Mouse (Mus musculus) MEL (cell line): ENCODE data around the gene Klhl40. TPM values are rescaled to one million over a fixed set of nuclear protein-coding genes. Genes with fewer than 3 reads are reported as not detected.

Source experiments
- DNase-seq: peaks from one replicate; pipeline ENCODE4 v3.0.0; 2011; ENCODE audit warnings: low read depth, low spot score
- H3K27ac ChIP-seq: 2 replicates; pipeline ENCODE4 v1.5.1; 2012; ENCODE audit warnings: low read depth, mild to moderate bottlenecking, control low read depth, low read length, moderate library complexity; ENCODE audit not compliant: control insufficient read depth
- H3K27me3 ChIP-seq, 2 experiments: fragments of 150-350 bp in 1 of 2; sonication (generic) in 1 of 2; 2 replicates each; pipeline ENCODE4 v1.6.1; 2012; ENCODE audit warnings: low read length in 2 of 2, mild to moderate bottlenecking in 2 of 2, improper control_type of control experiment in 1 of 2, moderate library complexity in 1 of 2; ENCODE audit not compliant: insufficient read depth in 2 of 2, control insufficient read depth in 1 of 2
- H3K36me3 ChIP-seq, 2 experiments: 2 replicates each; pipeline ENCODE4 v1.6.1; 2012 to 2014; ENCODE audit warnings: low read length in 2 of 2, improper control_type of control experiment in 1 of 2, inconsistent platforms in 1 of 2, mild to moderate bottlenecking in 1 of 2; ENCODE audit not compliant: insufficient read depth in 2 of 2, control insufficient read depth in 1 of 2
- H3K4me1 ChIP-seq, 2 experiments: fragments of 150-350 bp in 1 of 2; sonication (generic) in 1 of 2; 2 replicates each; pipeline ENCODE4 v1.6.1; 2012; ENCODE audit warnings: low read length in 2 of 2, improper control_type of control experiment in 1 of 2, mild to moderate bottlenecking in 1 of 2; ENCODE audit not compliant: insufficient read depth in 2 of 2, control insufficient read depth in 1 of 2
- H3K4me3 ChIP-seq, 2 experiments: fragments of 150-350 bp in 1 of 2; sonication (generic) in 1 of 2; 2 replicates each; pipeline ENCODE4 v1.5.1; 2012; ENCODE audit warnings: low read depth in 2 of 2, low read length in 2 of 2, mild to moderate bottlenecking in 2 of 2, moderate library complexity in 2 of 2, control low read depth in 1 of 2, improper control_type of control experiment in 1 of 2; ENCODE audit not compliant: control insufficient read depth in 1 of 2, insufficient read depth in 1 of 2
- H3K79me2 ChIP-seq: 2 replicates; pipeline ENCODE4 v1.6.1; 2012; ENCODE audit warnings: mild to moderate bottlenecking, low read length, moderate library complexity; ENCODE audit not compliant: control insufficient read depth, poor library complexity, insufficient read depth
- H3K9ac ChIP-seq: 2 replicates; pipeline ENCODE4 v1.6.1; 2012; ENCODE audit warnings: low read depth, mild to moderate bottlenecking, control low read depth, low read length, moderate library complexity; ENCODE audit not compliant: control insufficient read depth, poor library complexity, severe bottlenecking
- H3K9me3 ChIP-seq: fragments of 150-350 bp; sonication (generic); replicated peaks from 2 replicates; pipeline ENCODE4 v1.6.1; 2012; ENCODE audit warnings: mild to moderate bottlenecking, low read length, improper control_type of control experiment, moderate library complexity; ENCODE audit not compliant: insufficient read depth
- CHD1 ChIP-seq: IDR thresholded peaks from 2 replicates; pipeline ENCODE4 v1.6.1; 2012; ENCODE audit warnings: low read depth, mild to moderate bottlenecking, inconsistent platforms, low read length, improper control_type of control experiment
- CTCF ChIP-seq, 3 experiments: IDR thresholded peaks in 2 of 3; conservative IDR thresholded peaks in 1 of 3; 2 replicates each; pipeline ENCODE4 v1.5.1; 2011 to 2012; ENCODE audit warnings: low read length in 3 of 3, low read depth in 2 of 3, mild to moderate bottlenecking in 2 of 3, improper control_type of control experiment in 1 of 3, inconsistent platforms in 1 of 3, mixed read lengths in 1 of 3, moderate library complexity in 1 of 3; ENCODE audit not compliant: control insufficient read depth in 1 of 3, insufficient read depth in 1 of 3, poor library complexity in 1 of 3, severe bottlenecking in 1 of 3
- E2F4 ChIP-seq: IDR thresholded peaks from 2 replicates; pipeline ENCODE4 v1.6.1; 2011; ENCODE audit warnings: low read depth, low read length, improper control_type of control experiment, borderline replicate concordance
- EP300 ChIP-seq, 2 experiments: IDR thresholded peaks; 2 replicates each; pipeline ENCODE4 v1.6.1; 2011; ENCODE audit warnings: improper control_type of control experiment in 2 of 2, low read length in 2 of 2, low read depth in 1 of 2, mild to moderate bottlenecking in 1 of 2
- HCFC1 ChIP-seq: IDR thresholded peaks from 2 replicates; pipeline ENCODE4 v1.6.1; 2012; ENCODE audit warnings: low read depth, mild to moderate bottlenecking, inconsistent platforms, low read length, improper control_type of control experiment, moderate library complexity
- JUND ChIP-seq: IDR thresholded peaks from 2 replicates; pipeline ENCODE4 v1.6.1; 2011; ENCODE audit warnings: low read depth, mild to moderate bottlenecking, improper control_type of control experiment, low read length
- KAT2A ChIP-seq: conservative IDR thresholded peaks from 2 replicates; pipeline ENCODE4 v1.6.1; 2012; ENCODE audit warnings: low read depth, low read length, improper control_type of control experiment, inconsistent platforms
- MAFK ChIP-seq: IDR thresholded peaks from 2 replicates; pipeline ENCODE4 v1.6.1; 2011; ENCODE audit warnings: low read depth, mild to moderate bottlenecking, low read length, improper control_type of control experiment, borderline replicate concordance
- MAX ChIP-seq: IDR thresholded peaks from 2 replicates; pipeline ENCODE4 v1.6.1; 2011; ENCODE audit warnings: low read length, improper control_type of control experiment
- MEF2A ChIP-seq: IDR thresholded peaks from 2 replicates; pipeline ENCODE4 v1.6.1; 2014; ENCODE audit warnings: low read depth, mild to moderate bottlenecking, inconsistent platforms, low read length, improper control_type of control experiment; ENCODE audit not compliant: poor library complexity, insufficient replicate concordance, severe bottlenecking; ENCODE audit errors: extremely low read depth
- MXI1 ChIP-seq: IDR thresholded peaks from 2 replicates; pipeline ENCODE4 v1.6.1; 2011; ENCODE audit warnings: mild to moderate bottlenecking, low read depth, low read length, improper control_type of control experiment
- MYB ChIP-seq: IDR thresholded peaks from 2 replicates; pipeline ENCODE4 v1.6.1; 2011; ENCODE audit warnings: mild to moderate bottlenecking, low read depth, low read length, improper control_type of control experiment
- MYC ChIP-seq: IDR thresholded peaks from 2 replicates; pipeline ENCODE4 v1.6.1; 2011; ENCODE audit warnings: low read depth, mild to moderate bottlenecking, low read length, improper control_type of control experiment, moderate library complexity
- NELFE ChIP-seq: IDR thresholded peaks from 2 replicates; pipeline ENCODE4 v1.6.1; 2011; ENCODE audit warnings: low read depth, low read length, improper control_type of control experiment
- NRF1 ChIP-seq: IDR thresholded peaks from 2 replicates; pipeline ENCODE4 v1.6.1; 2014; ENCODE audit warnings: low read depth, mild to moderate bottlenecking, inconsistent platforms, low read length, improper control_type of control experiment, moderate library complexity; ENCODE audit not compliant: poor library complexity, insufficient read depth, severe bottlenecking
- POLR2A ChIP-seq, 2 experiments: IDR thresholded peaks; 2 replicates each; pipeline ENCODE4 v1.6.1; 2011 to 2012; ENCODE audit warnings: low read length in 2 of 2, mild to moderate bottlenecking in 2 of 2, control low read depth in 1 of 2, improper control_type of control experiment in 1 of 2, low read depth in 1 of 2, moderate library complexity in 1 of 2; ENCODE audit not compliant: control insufficient read depth in 1 of 2, insufficient read depth in 1 of 2, poor library complexity in 1 of 2
- POLR2AphosphoS2 ChIP-seq: IDR thresholded peaks from 2 replicates; pipeline ENCODE4 v1.6.1; 2011; ENCODE audit warnings: low read length, improper control_type of control experiment
- POLR2AphosphoS5 ChIP-seq: IDR thresholded peaks from 2 replicates; pipeline ENCODE4 v1.6.1; 2012; ENCODE audit warnings: low read depth, borderline replicate concordance, mild to moderate bottlenecking, inconsistent platforms, low read length, moderate library complexity, mixed read lengths
- RCOR1 ChIP-seq: IDR thresholded peaks from 2 replicates; pipeline ENCODE4 v1.6.1; 2012; ENCODE audit warnings: low read depth, mild to moderate bottlenecking, inconsistent platforms, low read length, improper control_type of control experiment
- SMC3 ChIP-seq: IDR thresholded peaks from 2 replicates; pipeline ENCODE4 v1.6.1; 2011; ENCODE audit warnings: low read depth, low read length, improper control_type of control experiment
- TBP ChIP-seq: IDR thresholded peaks from 2 replicates; pipeline ENCODE4 v1.8.0; 2011; ENCODE audit warnings: low read depth, low read length, improper control_type of control experiment
- USF1 ChIP-seq: IDR thresholded peaks from 2 replicates; pipeline ENCODE4 v1.6.1; 2014; ENCODE audit warnings: low read depth, mild to moderate bottlenecking, inconsistent platforms, low read length, improper control_type of control experiment, moderate library complexity
- ZMIZ1 ChIP-seq: IDR thresholded peaks from 2 replicates; pipeline ENCODE4 v1.6.1; 2012; ENCODE audit warnings: low read depth, mild to moderate bottlenecking, inconsistent platforms, low read length, improper control_type of control experiment, moderate library complexity
- ZNF384 ChIP-seq: IDR thresholded peaks from 2 replicates; pipeline ENCODE4 v1.6.1; 2012; ENCODE audit warnings: low read depth, mild to moderate bottlenecking, inconsistent platforms, low read length, improper control_type of control experiment
- polyA plus RNA-seq, 2 experiments: library from polyadenylated mRNA; stranded (reverse) in 1 of 2; unstranded in 1 of 2; fragments of >175 nt in 1 of 2; fragments of >200 nt in 1 of 2; gene quantifications; 2 replicates each; pipeline versions ENCODE4 v1.2.1 to v1.2.4; 2012; ENCODE audit warnings: low replicate concordance in 2 of 2, low read depth in 1 of 2; ENCODE audit not compliant: insufficient read length in 2 of 2, insufficient read depth in 1 of 2, missing spikeins in 1 of 2
- total RNA-seq: library from RNA; depleted of rRNA; stranded (reverse); fragments of 300-350 nt; gene quantifications from 2 replicates; pipeline ENCODE4 v1.2.3, GENCODE M21; 2012

The Klhl40 gene
- total and polyA plus RNA-seq, 3 experiments = not detected

GRCm38 (mm10) chr9:121741168-121741567 is 36.2 kb upstream of the Klhl40 start:
- Histone ChIP-seq H3K79me2 (no peaks in the 10 kb centered on the region), H3K9ac (no peak overlapping the region), H3K9me3 (no peaks in the 10 kb centered on the region), H3K27me3 (no peaks in the 10 kb centered on the region), H3K27ac (no peak overlapping the region), H3K36me3 (peaks cover 0 to 48% of the 10 kb centered on the region in 2 experiments; a peak in 2 of 4 replicates), H3K4me3 (no peak overlapping the region), H3K4me1 (no peaks in the 10 kb centered on the region)
- no peak for DNase-seq
- TF ChIP-seq POLR2A (IDR thresholded peaks at IDR 0.05; ENCODE audit: control insufficient read depth in 1 of 2, insufficient read depth in 1 of 2, low read depth in 1 of 2, low read length in 2 of 2, poor library complexity in 1 of 2) (no peak), USF1 (no peak), JUND (no peak), CHD1 (no peak), MEF2A (no peak), MXI1 (no peak), ZMIZ1 (no peak), MAFK (no peak), TBP (no peak), E2F4 (no peak), POLR2AphosphoS2 (no peak), NELFE (no peak), MYC (no peak), MYB (no peak), POLR2AphosphoS5 (no peak), RCOR1 (no peak), ZNF384 (no peak), CTCF (IDR thresholded peaks at IDR 0.05 in 2 of 3, conservative IDR thresholded peaks at IDR 0.05 in 1 of 3; ENCODE audit: control insufficient read depth in 1 of 3, insufficient read depth in 1 of 3, low read depth in 2 of 3, low read length in 3 of 3, poor library complexity in 1 of 3, severe bottlenecking in 1 of 3) (no peak), NRF1 (no peak), HCFC1 (no peak)

GRCm38 (mm10) chr9:121744051-121744450 is 33.4 kb upstream of the Klhl40 start:
- no peak overlapping the region for H3K9ac ChIP-seq

More at GRCm38 (mm10) chr9:121744051-121744450, 33.4 kb upstream of the Klhl40 start:
- peaks cover 0 to 36% of the 10 kb centered on the region in 2 experiments; a peak in 2 of 4 replicates for H3K36me3 ChIP-seq
- no peaks in the 10 kb centered on the region for H3K27me3 ChIP-seq
- no peak overlapping the region for H3K4me3 ChIP-seq
- H3K27ac ChIP-seq = no peak overlapping the region
- DNase-seq = peak; percentile 22
- TF ChIP-seq MYC (no peak), KAT2A (no peak), POLR2A (IDR thresholded peaks at IDR 0.05; ENCODE audit: control insufficient read depth in 1 of 2, insufficient read depth in 1 of 2, low read depth in 1 of 2, low read length in 2 of 2, poor library complexity in 1 of 2) (no peak), SMC3 (no peak), EP300 (IDR thresholded peaks at IDR 0.05; ENCODE audit: low read depth in 1 of 2, low read length in 2 of 2) (no peak), MAX (no peak)
- TF ChIP-seq, all 39 proteins: peak for 0
- H3K4me1 ChIP-seq = no peaks in the 10 kb centered on the region
- no peaks in the 10 kb centered on the region for H3K9me3 ChIP-seq
- H3K79me2 ChIP-seq = no peaks in the 10 kb centered on the region
